Mouse (Mus musculus) neural tube, embryonic 14.5 days (tissue): ENCODE measurements at regions not wholly inside any gene's neighbourhood (a gene's known extent, or its start where the extent isn't known, plus 50 kb on each side); places are given as distances from the start of the nearest gene placed in this dataset.
"Not testable (repeated sequence)": the region's sequence is repeated elsewhere in the genome, so short reads cannot be mapped to it uniquely, and the experiment has no call there.

Experiments
- ATAC-seq: fragments of 200-750 bp; cut with Nextera tagmentation; 2 replicates; pipeline ENCODE4 v1.8.0; 2017; ENCODE audit warnings: low read depth, mild to moderate bottlenecking, moderate TSS enrichment, moderate library complexity
- H3K27ac ChIP-seq: fragments of 300-500 bp; sonication (generic); 2 replicates; pipeline ENCODE4 v1.5.1; 2014; ENCODE audit warnings: low read depth, mild to moderate bottlenecking, control low read depth, low read length, moderate library complexity, mixed read lengths
- H3K27me3 ChIP-seq: fragments of 300-500 bp; sonication (generic); 2 replicates; pipeline ENCODE4 v1.6.1; 2014; ENCODE audit warnings: low read length; ENCODE audit not compliant: control insufficient read depth, insufficient read depth
- H3K36me3 ChIP-seq: fragments of 300-500 bp; sonication (generic); 2 replicates; pipeline ENCODE4 v1.6.1; 2014; ENCODE audit warnings: low read length, mixed read lengths; ENCODE audit not compliant: control insufficient read depth, insufficient read depth
- H3K4me1 ChIP-seq: fragments of 300-500 bp; sonication (generic); 2 replicates; pipeline ENCODE4 v1.6.1; 2014; ENCODE audit warnings: low read length; ENCODE audit not compliant: control insufficient read depth, insufficient read depth
- H3K4me2 ChIP-seq: fragments of 300-500 bp; sonication (generic); 2 replicates; pipeline ENCODE4 v1.6.1; 2014; ENCODE audit warnings: mild to moderate bottlenecking, low read depth, low read length, control low read depth
- H3K4me3 ChIP-seq: fragments of 300-500 bp; sonication (generic); 2 replicates; pipeline ENCODE4 v1.5.1; 2014; ENCODE audit warnings: low read depth, low read length, control low read depth, mixed read lengths
- H3K9ac ChIP-seq: fragments of 300-500 bp; sonication (generic); replicated peaks from 2 replicates; pipeline ENCODE4 v1.6.1; 2014; ENCODE audit warnings: low read depth, mild to moderate bottlenecking, control low read depth, low read length, mixed read lengths
- H3K9me3 ChIP-seq: fragments of 300-500 bp; sonication (generic); 2 replicates; pipeline ENCODE4 v1.6.1; 2016; ENCODE audit warnings: low read length; ENCODE audit not compliant: control insufficient read depth
- WGBS: fragments of 180-500 bp; shearing (Covaris S2); extraction: QIAGEN DNeasy Blood & Tissue Kit; methylation state at CpG from one replicate; pipeline ENCODE4 v1.1.7; 2014; 5-methylcytosine and 5-hydroxymethylcytosine counted together

DNA sequence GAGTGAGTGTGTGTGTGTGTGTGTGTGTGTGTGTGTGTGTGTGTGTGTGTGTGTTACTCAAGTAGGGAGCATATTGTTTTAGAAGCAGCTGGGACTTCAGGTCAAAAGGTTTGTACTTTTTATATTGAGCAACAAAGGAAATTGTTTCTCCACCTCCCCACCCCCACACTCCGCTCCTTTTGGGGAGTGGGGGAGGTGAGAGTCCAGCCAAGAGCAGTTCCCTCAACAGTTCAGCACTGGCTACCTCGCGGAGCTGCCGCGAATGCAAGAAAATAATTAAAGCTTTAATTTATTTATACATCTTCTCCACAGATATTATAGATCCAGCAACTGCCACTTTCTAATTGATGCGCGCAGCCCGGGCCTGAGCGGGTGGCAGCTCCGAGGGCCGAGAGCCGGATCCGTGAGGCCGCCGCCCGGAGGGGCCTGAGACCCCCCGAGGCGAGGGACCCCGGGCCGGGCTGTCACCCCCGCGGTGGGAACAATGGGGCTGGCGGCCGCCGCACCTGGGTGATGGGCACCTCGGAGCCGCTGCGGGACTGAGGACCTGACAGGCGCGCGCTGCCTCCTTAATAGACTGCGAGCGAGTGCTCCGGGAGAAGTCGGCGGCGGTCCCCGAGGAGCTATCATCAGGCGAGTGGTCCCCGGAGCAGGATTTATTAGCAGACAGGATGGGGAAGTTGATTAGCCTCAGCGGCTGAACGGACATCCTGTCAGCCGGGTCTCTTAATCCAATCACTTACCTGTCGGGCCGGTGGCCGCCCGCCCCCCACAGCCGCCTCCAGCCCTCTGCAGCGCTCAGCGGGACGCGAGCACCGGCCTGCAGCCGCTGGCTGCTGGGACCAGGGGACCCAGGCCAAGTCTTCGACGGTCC lies 124.4 kb downstream of the Melk start:
- H3K9me3 ChIP-seq = no peaks in the 10 kb centered on the region
- peak overlapping the region; percentile 41 for H3K4me3 ChIP-seq
- no peak overlapping the region for H3K27ac ChIP-seq
- H3K36me3 ChIP-seq = no peaks in the 10 kb centered on the region
- peak overlapping the region; percentile 49 for H3K9ac ChIP-seq
- no peaks in the 10 kb centered on the region for H3K4me1 ChIP-seq
- no peaks in the 10 kb centered on the region for H3K27me3 ChIP-seq
- ATAC-seq = peak; percentile 70
- under 1% methylated on average over 53 of the region's 56 CpGs for WGBS
- H3K4me2 ChIP-seq = peak overlapping the region; percentile 95

DNA sequence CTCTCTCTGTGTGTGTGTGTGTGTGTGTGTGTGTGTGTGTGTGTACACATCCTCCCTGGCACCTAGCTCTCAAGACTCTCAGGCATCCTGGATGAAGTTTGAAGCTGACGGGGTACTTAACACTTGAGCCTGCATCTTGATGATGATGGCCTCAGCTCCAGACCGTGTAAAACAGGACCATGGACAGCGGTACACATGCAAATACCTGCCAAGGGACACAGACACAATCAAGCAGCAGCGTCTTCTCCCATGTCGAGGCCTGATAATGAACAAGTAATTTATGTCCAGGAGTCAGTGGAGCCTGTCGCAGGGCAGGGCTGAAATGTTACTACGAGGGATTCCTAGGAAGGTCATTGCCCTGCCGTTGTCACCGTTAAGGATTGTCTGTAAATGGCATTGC lies 133.9 kb downstream of the Melk start:
- H3K4me2 ChIP-seq = no peak overlapping the region
- no peak overlapping the region for H3K27ac ChIP-seq
- ATAC-seq = no peak
- peaks cover under 1% of the 10 kb centered on the region; the same call in 1 of the 2 replicates for H3K4me1 ChIP-seq
- H3K36me3 ChIP-seq = no peaks in the 10 kb centered on the region
- H3K27me3 ChIP-seq = no peaks in the 10 kb centered on the region
- WGBS = 24% methylated on average over 9 of the region's 9 CpGs
- H3K4me3 ChIP-seq = no peak overlapping the region
- no peak overlapping the region for H3K9ac ChIP-seq
- H3K9me3 ChIP-seq = no peaks in the 10 kb centered on the region

DNA sequence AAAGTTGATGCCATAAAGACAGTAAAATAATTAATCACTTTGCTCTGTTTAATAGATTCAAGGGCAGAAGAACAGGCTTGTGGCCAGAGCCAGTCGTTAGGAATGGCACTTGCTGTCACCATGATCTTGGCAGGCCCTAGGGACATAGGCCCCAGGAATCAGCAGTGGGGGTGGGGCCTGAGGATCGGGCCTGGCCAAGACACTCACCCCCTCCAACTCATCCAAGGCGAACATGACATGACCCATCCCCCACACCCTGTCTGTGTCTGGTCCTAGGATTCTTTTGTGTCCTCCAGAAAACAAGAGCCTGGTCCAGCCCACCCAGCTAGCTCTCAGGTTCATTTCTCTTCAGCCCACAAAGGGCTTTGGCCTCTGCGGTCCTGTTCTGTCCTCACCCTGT lies 144.8 kb downstream of the Melk start:
- WGBS = 22% methylated on average over 4 of the region's 4 CpGs
- no peaks in the 10 kb centered on the region for H3K27me3 ChIP-seq
- H3K9me3 ChIP-seq = no peaks in the 10 kb centered on the region

DNA sequence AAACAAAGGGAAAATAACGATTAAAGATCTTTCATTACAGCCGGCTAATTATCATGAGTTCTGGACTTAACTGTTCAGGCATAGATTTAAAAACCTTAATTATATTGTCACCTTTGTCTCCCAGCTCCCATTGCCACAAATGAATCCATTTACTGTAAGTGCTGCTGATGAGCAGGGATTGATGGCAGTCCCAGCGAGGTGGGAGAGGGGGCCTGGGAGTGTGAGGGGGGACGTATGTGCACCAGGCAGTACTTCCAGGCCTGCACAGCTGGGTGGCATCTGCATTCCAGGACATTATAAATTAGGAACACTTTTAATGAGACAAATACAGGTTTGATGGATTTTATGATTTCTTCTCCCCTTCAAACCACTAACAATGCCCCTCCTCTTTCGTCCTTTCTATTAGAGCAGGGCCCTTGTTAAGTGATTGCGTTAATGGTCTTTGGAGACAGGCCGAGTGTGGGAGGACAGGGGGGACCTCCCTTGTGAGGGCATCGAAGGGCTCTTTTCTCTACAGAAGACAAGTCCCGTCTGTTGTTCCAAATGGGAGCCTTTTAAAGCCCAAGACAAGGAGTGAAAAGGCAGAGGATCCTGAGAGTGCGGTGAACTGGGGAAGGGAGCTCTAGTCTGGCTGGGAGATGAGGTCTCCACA lies 150.3 kb downstream of the Melk start:
- H3K9ac ChIP-seq = no peak overlapping the region
- no peaks in the 10 kb centered on the region for H3K27me3 ChIP-seq
- H3K4me3 ChIP-seq = no peak overlapping the region
- H3K36me3 ChIP-seq = no peaks in the 10 kb centered on the region
- 25% methylated on average over 10 of the region's 10 CpGs for WGBS
- H3K9me3 ChIP-seq = no peaks in the 10 kb centered on the region
- peak; percentile 57; the same call in 1 of the 2 replicates for ATAC-seq
- H3K27ac ChIP-seq = no peak overlapping the region
- H3K4me2 ChIP-seq = no peak overlapping the region
- H3K4me1 ChIP-seq = peaks cover 9% of the 10 kb centered on the region; the same call in 1 of the 2 replicates

More for the DNA sequence above, 144.8 kb downstream of the Melk start:
- ATAC-seq = no peak
- no peaks in the 10 kb centered on the region for H3K4me1 ChIP-seq
- no peak overlapping the region for H3K4me2 ChIP-seq
- H3K27ac ChIP-seq = no peak overlapping the region
- H3K4me3 ChIP-seq = no peak overlapping the region
- H3K9ac ChIP-seq = no peak overlapping the region
- H3K36me3 ChIP-seq = no peaks in the 10 kb centered on the region

DNA sequence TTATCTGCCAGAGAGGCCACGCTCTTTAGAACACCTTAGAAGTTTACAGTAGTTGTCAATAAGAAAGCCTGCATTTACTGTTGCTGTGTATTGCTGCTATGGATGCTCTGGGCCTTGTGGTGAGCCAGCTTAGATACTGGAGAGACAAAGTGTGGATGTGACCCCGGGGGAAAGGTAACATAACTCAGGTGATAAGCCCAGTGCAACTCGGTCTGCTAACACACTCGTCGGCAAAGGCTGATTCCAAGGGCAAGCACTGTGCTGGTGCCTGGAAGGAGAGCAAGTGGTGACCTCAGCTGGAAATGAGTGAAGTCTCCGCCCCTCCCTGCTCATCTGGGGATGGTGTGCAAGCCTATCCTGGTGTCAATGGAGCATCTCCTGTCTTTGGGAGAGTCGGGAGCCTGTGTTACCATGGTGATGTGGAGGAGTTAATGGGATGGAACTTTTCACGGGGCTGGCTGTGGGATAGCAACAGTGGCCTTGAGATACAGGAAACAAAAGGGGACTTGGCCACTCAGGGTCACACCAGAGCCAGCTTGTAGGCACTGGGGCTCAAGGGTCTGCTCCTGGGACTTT lies 151.5 kb downstream of the Melk start:
- Histone ChIP-seq H3K27me3 (no peaks in the 10 kb centered on the region), H3K9me3 (no peaks in the 10 kb centered on the region), H3K27ac (peak overlapping the region; percentile 56; the same call in 1 of the 2 replicates), H3K9ac (no peak overlapping the region), H3K4me1 (peaks cover 9% of the 10 kb centered on the region; the same call in 1 of the 2 replicates), H3K4me2 (no peak overlapping the region), H3K4me3 (no peak overlapping the region), H3K36me3 (no peaks in the 10 kb centered on the region)
- peak; percentile 59; the same call in 1 of the 2 replicates for ATAC-seq
- 41% methylated on average over 8 of the region's 8 CpGs for WGBS

DNA sequence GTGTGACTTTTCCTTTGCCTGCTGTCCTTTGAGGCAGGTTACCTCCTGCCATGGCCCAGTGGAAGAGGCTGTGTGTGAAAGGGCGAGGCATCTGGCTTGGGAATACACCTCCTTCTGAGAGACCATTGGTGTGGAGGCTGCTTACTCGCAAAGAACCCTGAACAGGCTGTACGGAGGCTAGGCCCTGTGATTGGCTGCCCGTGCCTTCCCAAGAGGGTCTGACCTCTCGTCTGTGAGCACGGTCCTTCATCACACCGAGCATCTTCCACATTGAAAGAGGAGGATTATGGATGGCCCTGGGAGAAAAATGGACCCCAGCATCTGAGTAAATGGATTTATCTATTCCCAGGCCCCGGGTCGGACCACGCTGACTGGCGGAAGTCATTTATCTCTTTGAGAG lies 152.9 kb downstream of the Melk start:
- H3K4me3 ChIP-seq = no peak overlapping the region
- no peak overlapping the region for H3K4me2 ChIP-seq
- no peaks in the 10 kb centered on the region for H3K9me3 ChIP-seq
- no peak overlapping the region for H3K27ac ChIP-seq
- H3K36me3 ChIP-seq = no peaks in the 10 kb centered on the region
- H3K9ac ChIP-seq = no peak overlapping the region
- H3K4me1 ChIP-seq = peaks cover 9% of the 10 kb centered on the region; the same call in 1 of the 2 replicates
- WGBS = 68% methylated on average over 11 of the region's 11 CpGs
- no peaks in the 10 kb centered on the region for H3K27me3 ChIP-seq
- ATAC-seq = no peak

DNA sequence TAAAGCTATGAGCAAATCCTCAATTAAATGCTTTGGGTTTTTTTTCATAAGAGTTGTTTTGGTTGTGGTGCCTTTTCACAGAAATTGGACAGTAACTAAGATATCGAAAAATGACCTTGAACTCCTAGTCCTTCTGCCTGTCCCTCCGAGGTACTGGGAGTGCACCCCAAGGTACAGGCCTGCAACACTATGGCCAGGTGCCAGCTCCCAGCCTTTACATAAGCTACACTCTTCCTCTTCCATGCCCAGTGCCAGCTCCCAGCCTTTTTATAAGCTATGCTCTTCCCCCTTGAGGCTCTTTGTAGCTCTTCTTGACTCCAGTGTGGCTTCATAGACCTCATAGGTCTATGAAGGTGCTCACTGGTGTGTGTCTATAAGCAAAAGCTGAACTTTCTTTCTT lies 155.2 kb downstream of the Melk start:
- no peak overlapping the region for H3K4me3 ChIP-seq
- 97% methylated on average over 2 of the region's 2 CpGs for WGBS

DNA sequence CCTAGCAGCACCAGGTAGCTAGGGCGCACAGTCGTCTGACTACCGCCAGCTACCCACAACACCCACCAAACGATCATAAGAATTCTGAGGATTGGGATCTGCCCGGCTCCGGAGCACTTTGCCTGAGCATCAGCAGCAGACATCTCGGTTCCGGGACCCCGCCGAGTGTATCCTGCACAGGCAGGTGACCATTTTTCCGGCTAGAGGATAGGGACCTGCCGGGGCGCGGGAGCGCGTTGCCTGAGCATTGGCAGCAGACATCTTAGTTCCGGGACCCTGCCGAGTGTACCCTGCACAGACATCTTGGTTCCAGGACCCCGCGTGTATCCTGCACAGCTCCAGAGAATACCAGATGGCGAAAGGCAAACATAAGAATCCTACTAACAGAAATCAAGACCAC lies 172.8 kb downstream of the Melk start:
- H3K27me3 ChIP-seq, H3K36me3 ChIP-seq, ATAC-seq, H3K27ac ChIP-seq, H3K4me2 ChIP-seq, H3K4me1 ChIP-seq, H3K9me3 ChIP-seq, H3K4me3 ChIP-seq, H3K9ac ChIP-seq: not testable (repeated sequence)
- WGBS = 93% methylated on average over 21 of the region's 21 CpGs

More for the DNA sequence above, 155.2 kb downstream of the Melk start:
- no peak overlapping the region for H3K4me2 ChIP-seq
- H3K36me3 ChIP-seq = no peaks in the 10 kb centered on the region
- H3K4me1 ChIP-seq = peaks cover 9% of the 10 kb centered on the region; the same call in 1 of the 2 replicates
- ATAC-seq = no peak
- H3K9ac ChIP-seq = no peak overlapping the region
- H3K9me3 ChIP-seq = no peaks in the 10 kb centered on the region
- no peak overlapping the region for H3K27ac ChIP-seq
- no peaks in the 10 kb centered on the region for H3K27me3 ChIP-seq
